Mouse (Mus musculus) erythroblast, embryonic 14.5 days (primary cell): ENCODE data around the gene Nrros.

Experiments
- GATA1 ChIP-seq: IDR thresholded peaks from 2 replicates; pipeline ENCODE4 v1.6.1; 2012; ENCODE audit warnings: low read length, inconsistent platforms, mixed read lengths
- TAL1 ChIP-seq: IDR thresholded peaks from 3 replicates; pipeline ENCODE4 v1.6.1; 2012; ENCODE audit warnings: low read length, inconsistent platforms, mixed read lengths

- TF ChIP-seq GATA1 = no peak
- TF ChIP-seq TAL1 = no peak
Observed at GRCm38 (mm10) chr16:32108170-32108569, 57.2 kb downstream of the Nrros start.
